Mouse (Mus musculus) embryo, embryonic 11 days (tissue): ENCODE results near the gene Pcolce.

Experiments
- DNase-seq: peaks from one replicate; pipeline ENCODE4 v3.0.0-alpha.2; 2015

Gene Pcolce

DNA sequence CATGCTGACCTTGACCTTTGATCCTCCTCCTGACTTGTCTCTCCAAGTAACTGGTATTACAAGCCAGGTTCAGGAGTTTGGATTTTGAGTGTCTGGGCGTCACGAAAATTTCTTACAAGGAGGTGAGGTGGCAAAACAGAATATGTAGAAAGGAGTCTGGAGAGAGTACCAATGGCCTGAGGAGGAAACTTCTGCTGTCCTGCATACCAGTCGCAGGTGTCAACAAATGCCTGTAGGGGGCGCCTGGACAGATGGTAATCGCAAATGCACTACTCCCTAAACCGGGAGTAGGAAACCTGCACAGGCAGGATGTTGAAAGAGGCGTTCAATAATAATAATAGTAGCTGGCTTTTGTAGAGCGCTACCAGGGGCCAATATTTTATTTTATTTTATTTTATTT lies 28.6 kb downstream of the Pcolce start:
- DNase-seq = peak; percentile 76

DNA sequence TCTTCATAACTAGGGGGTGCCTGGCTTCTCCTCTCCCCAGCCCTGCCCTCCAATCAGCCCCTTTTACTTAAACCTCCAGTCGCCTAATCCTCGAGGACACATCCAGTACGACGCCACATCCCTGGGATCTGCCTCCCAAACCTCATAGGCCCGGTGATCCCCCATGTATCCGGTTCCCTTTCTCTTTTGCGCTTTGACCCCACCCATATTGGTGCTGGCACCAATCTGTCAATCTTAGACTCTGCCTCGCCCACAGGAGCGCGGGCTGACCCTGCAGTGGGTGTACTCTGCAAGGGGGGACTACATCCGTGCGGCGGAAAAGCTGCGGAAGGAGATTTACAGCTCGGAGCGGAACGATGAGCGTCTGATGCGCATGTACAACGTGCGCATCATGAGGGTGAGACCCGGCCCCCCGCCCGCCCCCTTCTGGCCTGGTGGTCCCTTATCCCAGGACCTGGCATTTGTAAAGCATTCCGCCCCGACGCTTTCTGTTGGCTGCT lies 29.9 kb downstream of the Pcolce start:
- DNase-seq = peak; percentile 76

DNA sequence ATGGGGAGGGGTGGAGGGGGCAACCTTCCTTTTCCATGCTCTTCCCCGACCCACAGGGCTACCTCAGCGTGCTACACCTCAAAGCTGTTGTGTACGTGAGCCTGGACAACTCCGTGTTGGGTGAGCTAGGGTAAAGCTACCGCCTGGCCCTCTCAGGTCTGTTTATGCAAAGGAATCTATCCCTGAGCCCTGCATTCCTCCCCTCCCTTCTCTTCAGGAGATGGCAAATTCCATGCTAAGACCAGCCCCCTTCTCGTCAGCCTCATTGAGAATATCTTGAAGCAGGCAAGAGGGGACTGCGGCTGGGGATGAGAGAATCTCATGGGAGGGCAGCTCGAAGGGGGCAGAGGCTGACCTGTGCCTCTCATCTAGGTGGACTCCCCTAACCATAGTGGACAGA lies 30.9 kb downstream of the Pcolce start:
- DNase-seq = no peak

DNA sequence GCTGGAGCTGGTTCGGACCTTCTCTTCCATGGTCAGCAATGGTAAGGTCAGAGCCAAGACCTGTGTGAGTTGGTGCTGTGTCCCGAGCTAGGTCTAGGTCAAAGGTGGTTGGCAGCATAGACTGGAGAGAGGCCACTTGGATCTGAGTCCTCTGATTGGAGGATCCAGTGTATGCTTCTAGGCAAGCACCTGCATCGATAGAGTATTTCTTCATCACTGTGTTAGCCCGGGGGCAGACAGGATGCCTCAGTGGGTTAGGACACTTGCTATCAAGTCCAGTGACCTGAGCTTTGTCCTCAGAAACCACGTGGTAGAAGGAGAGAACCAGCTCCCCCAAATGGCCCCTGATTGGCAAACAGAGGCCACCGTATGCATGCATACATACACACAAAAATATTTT lies 33.3 kb downstream of the Pcolce start:
- no peak for DNase-seq

DNA sequence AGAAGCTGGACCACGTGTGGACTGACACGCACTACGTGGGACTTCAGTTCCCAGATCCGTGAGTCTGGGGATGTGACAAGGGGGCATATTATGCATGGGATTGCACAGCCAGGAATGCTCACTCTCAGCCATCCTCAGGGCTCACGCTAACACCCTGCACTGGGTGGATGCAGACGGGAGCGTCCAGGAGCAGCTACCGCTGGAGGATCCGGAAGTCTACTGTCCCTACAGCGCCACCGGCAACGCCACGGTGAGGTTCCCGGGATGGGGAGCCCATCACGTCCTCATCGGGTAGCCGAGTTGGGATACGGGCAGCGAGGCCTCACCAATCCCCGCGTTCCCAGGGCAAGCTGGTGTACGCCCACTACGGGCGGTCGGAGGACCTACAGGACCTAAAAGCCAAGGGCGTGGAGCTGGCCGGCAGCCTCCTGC lies 39.1 kb downstream of the Pcolce start:
- peak; percentile 73 for DNase-seq

DNA sequence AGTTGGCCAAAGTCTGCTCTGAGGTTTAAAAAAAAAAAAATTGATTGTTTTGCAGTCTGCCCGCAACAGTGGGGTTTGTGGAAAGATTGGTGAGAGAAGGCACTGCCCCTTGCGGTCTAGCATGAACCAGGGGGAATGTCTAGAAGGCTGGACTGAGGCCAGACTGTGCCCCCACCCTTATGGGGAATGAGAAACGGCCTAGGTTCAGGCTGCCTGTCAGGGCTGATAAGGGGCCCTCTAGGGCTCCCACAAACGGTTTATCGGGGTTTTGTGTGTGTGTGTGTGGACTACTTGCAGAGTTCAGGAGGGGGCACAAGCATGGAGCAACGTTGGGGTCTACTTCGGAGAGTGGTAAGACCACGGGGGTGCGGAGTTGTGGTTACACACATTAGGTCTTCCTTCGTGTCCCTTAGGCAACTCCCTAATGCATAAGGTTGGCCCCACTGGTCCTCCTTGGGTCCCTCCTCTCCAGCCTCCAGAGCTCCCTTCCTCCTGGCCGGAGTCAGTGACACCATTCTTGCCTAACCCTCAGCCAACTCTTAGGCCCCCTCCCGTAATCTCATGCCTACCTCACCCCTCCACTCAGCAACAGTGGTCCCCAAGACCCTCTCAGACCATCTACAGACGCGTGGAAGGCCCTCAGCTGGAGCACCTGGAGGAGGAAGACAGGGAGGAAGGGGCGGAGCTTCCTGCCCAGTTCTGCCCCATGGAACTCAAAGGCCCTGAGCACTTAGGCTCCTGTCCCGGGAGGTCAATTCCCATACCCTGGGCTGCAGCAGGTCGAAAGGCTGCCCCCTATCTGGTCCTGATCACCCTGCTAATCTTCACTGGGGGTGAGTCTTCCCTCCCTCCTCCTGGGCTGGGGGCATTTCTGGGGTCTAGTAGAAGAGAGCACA lies 42.6 kb downstream of the Pcolce start:
- DNase-seq = no peak

DNA sequence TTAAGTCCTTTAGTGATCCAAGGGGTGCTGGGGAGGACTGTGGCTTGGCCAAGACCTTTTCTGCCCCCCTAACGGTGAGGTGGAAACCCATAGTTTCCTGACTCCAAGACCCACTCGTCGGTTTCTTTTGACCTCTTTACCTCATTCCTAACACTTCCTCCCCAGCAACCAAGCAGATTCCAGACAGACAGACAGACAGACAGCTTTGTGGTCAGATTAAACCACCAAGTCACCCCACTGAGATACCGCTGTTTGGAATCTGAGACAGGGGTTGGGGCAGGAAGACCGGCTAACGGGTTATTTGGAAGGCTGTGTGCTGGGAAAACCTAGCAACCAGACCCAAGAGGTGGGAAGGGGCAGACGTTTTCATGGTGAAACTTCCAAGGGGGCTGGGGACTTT lies 43.4 kb downstream of the Pcolce start:
- DNase-seq = no peak

DNA sequence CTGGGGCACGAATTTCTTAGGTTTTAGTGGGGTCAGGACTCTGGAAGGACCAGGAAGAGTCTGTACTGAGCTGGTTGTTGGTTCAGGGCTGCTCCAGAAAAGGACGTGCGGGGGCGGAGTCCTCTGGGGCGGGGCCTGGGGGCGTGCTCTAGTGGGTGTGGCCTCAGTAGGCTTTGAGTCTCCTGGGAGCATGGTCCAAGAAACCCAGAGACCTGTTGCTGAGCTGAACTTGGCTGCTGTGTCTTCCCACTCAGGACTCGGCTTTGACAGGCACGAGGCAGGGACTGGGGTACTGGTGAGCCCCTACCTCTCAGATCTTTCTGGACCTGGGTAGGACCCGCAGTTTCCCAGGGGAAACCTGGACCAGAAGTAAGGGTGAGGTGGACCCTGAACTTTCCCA lies 43.9 kb downstream of the Pcolce start, which contains the start of gene Tfr2:
Gene Tfr2 (plus strand): TSS at position 176 of the 400 bp plus-strand sequence.
- DNase-seq = peak; percentile 35

DNA sequence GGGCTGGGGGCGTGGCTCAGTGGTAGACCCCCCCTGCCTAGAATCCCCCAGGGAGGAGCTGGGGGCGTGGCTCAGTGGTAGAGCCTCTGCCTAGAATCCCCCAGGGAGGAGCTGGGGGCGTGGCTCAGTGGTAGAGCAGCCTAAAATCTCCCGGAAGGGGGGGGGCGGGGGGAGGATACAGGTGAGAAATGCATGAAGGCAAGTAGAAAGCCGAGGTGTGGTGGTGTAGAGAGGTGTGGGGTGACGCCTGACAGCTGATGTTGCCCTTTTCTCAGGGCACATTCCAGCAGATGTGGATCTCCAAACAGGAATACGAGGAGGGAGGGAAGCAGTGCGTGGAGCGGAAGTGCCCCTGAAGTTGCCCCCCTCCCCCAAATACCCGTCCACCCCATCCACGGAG lies 44.6 kb downstream of the Pcolce start:
- no peak for DNase-seq

DNA sequence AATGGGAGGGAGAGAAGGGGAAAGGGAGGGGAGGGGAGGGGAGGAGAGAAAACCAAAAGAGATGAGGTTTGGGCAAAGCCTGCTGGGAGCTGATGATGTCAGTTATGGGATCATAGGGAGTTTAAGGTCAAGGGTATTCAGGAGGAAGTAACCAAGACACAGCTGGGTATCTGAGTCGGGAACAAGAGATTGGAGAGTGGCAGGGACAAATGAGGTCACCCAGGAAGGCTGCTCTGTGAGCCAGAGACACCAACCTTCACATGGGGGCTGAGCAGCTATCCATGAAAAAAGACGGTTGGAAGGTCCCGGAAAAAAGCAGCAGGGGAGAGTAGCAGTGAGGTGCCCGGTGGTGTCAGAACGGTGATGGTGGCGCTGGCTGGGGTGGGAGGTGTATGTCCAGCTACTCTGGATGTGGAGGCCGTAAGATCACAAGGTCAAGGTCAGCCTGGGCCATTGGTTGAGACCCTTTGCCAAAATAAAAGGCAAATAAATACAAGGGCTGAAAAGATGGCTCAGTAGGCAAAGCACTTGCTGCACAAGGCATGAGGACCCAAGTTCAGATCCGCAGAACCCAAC lies 45.3 kb downstream of the Pcolce start:
- DNase-seq = no peak

DNA sequence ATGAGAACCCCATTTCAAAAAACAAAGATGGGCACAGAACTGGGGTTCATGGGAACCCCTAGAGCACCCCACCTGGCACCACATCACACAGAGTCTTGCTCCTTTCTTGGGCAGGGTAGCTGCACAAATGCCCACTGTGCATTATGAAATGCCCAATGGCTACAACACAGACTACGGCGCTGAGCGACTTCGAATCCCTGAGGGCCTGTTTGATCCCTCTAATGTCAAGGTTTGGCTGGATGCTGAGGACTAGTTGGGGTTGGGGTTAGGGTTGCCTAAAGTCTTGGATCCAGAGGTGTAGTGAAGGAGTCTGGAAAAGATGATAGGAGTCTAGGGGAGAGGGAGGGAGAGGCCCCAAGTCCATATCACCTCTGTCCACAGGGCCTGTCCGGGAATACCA lies 47.2 kb downstream of the Pcolce start:
- DNase-seq = no peak

DNA sequence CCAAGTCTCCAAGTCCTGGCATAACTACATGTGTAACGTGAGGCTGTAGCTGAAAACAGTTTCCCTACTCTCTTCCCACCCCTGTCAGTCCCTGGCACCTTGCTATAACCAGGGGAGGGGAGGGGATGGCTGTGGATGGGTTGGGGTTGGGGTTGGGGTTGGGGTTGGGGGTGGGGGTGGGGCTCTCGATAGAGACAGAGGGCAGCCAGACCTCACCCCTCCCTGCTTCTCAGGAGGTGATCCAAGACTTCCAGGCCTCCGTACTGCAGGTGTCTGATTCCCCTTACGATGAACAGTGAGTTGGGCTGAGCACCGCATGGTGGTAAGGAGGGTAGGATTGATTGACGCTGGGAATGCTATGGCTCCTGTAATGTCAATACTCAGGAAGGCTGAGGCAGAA lies 47.8 kb downstream of the Pcolce start:
- DNase-seq = no peak

DNA sequence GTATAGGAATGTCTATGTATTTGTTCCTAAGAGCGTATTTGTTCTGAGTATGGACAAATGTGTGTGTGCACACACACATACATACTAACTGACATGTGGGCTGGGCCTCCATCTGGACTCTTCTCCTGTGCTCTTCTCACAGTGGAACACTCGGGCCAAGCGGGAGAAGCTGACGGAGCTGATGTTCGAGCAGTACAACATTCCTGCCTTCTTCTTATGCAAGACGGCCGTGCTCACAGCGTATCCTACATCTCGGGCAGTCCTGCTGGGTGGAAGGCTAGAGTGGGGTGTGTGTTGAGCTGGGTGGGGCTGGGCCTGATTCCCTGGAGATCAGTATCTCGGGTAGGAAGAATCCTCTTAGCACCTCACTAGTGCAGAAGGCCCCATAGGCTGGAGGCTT lies 50.6 kb downstream of the Pcolce start:
- no peak for DNase-seq

DNA sequence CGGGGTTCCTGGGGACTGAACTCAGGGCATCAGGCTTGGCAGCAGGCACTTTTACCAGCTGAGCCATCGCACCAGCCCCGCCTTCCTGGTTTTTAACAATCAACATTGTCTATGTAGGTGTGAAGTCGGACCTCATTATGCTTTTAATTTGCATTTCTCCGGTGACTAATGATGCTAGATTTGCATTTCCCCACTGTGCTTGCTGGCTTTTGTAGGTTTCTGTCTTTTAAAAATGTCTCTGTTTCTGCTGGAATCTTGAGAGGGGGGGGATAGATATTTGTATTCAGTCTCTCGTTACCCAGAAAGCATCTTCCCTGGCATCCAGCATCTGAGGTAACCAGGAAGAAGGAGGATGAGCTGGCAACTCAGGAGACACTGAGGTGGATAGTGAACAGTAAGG lies 52.0 kb downstream of the Pcolce start:
- DNase-seq = no peak
